Mouse (Mus musculus) spleen, adult 2 months (tissue): ENCODE measurements around the gene Btg2. TPM values are rescaled to one million over a fixed set of nuclear protein-coding genes. Genes with fewer than 3 reads are reported as not detected.
A peak's percentile ranks its signal among the peaks of the same experiment; 100 is the strongest.

Source experiments
- DNase-seq, 2 experiments: peaks; one replicate each; pipeline versions ENCODE4 v3.0.0 to v3.0.0-alpha.2; 2012 to 2021; ENCODE audit warnings: low spot score in 2 of 2, low read depth in 1 of 2
- H3K27ac ChIP-seq: fragments of 200-500 bp; 2 replicates; pipeline ENCODE4 v1.5.1; 2012; ENCODE audit warnings: low read length, inconsistent platforms; ENCODE audit not compliant: insufficient read depth
- H3K27me3 ChIP-seq: fragments of 200-500 bp; 2 replicates; pipeline ENCODE4 v1.6.1; 2012; ENCODE audit warnings: mild to moderate bottlenecking, moderate library complexity, low read length, inconsistent platforms; ENCODE audit not compliant: control insufficient read depth, insufficient read depth
- H3K36me3 ChIP-seq: fragments of 200-500 bp; 2 replicates; pipeline ENCODE4 v1.6.1; 2012; ENCODE audit warnings: mild to moderate bottlenecking, low read length, inconsistent platforms; ENCODE audit not compliant: control insufficient read depth, insufficient read depth
- H3K4me1 ChIP-seq: fragments of 200-500 bp; 2 replicates; pipeline ENCODE4 v1.6.1; 2011; ENCODE audit warnings: inconsistent platforms; ENCODE audit not compliant: control insufficient read depth, insufficient read depth, insufficient read length
- H3K4me3 ChIP-seq: fragments of 200-500 bp; 2 replicates; pipeline ENCODE4 v1.5.1; 2011; ENCODE audit warnings: mild to moderate bottlenecking, inconsistent platforms; ENCODE audit not compliant: insufficient read depth, insufficient read length; ENCODE audit errors: extremely low read depth
- CTCF ChIP-seq: fragments of 200-500 bp; IDR thresholded peaks from 2 replicates; pipeline ENCODE4 v1.5.1; 2011; ENCODE audit warnings: mild to moderate bottlenecking, inconsistent platforms; ENCODE audit not compliant: insufficient read depth, insufficient read length, insufficient replicate concordance; ENCODE audit errors: extremely low read depth
- POLR2A ChIP-seq: fragments of 200-500 bp; IDR thresholded peaks from 2 replicates; pipeline ENCODE4 v1.6.1; 2011; ENCODE audit warnings: low read depth, low read length, inconsistent platforms
- WGBS: fragments of 180-500 bp; shearing (Covaris S2); methylation state at CpG from one replicate; pipeline ENCODE4 v1.1.7; 2018; 5-methylcytosine and 5-hydroxymethylcytosine counted together
- polyA plus RNA-seq: library from polyadenylated mRNA; depleted of rRNA; stranded (reverse); fragments of >200 nt; gene quantifications from 2 replicates; pipeline ENCODE4 v1.2.3, GENCODE M21; 2012

Gene Btg2
- polyA plus RNA-seq, 1 experiment = 115 TPM

- no peaks in the 10 kb centered on the region for H3K36me3 ChIP-seq
- no peaks in the 10 kb centered on the region for H3K27me3 ChIP-seq
- H3K27ac ChIP-seq = peak overlapping the region; percentile 99
- TF ChIP-seq POLR2A (peak; percentile 88), CTCF (no peak)
- WGBS = 4% methylated on average over 9 of the region's 9 CpGs
- H3K4me3 ChIP-seq = peak overlapping the region; percentile 48
- peak in 1 of 2 experiments; percentile 79 for DNase-seq
- peaks cover 59% of the 10 kb centered on the region for H3K4me1 ChIP-seq
Observed at GRCm38 (mm10) chr1:134063773-134064125, 15.2 kb downstream of the Btg2 start.

GRCm38 (mm10) chr1:134063086-134063772 is 15.7 kb downstream of the Btg2 start:
- no peaks in the 10 kb centered on the region for H3K27me3 ChIP-seq
- TF ChIP-seq POLR2A = peak; percentile 59
- no peak for TF ChIP-seq CTCF
- H3K36me3 ChIP-seq = no peaks in the 10 kb centered on the region
- peak; percentile 78 to 89 for DNase-seq
- H3K4me3 ChIP-seq = peak overlapping the region; percentile 48
- 4% methylated on average over 33 of the region's 33 CpGs for WGBS
- H3K4me1 ChIP-seq = peaks cover 58% of the 10 kb centered on the region
- H3K27ac ChIP-seq = peak overlapping the region; percentile 99

GRCm38 (mm10) chr1:134062411-134063085 is 16.4 kb downstream of the Btg2 start:
- DNase-seq = no peak
- 30% methylated on average over 11 of the region's 11 CpGs for WGBS
- Histone ChIP-seq H3K4me1 (peaks cover 52% of the 10 kb centered on the region), H3K27me3 (no peaks in the 10 kb centered on the region), H3K27ac (peak overlapping the region; percentile 99), H3K4me3 (peak overlapping the region; percentile 48; the same call in 1 of the 2 replicates), H3K36me3 (no peaks in the 10 kb centered on the region)
- TF ChIP-seq CTCF = no peak
- 0 out of 2 replicates have a peak, but pooled peaks have one; percentile 6 for TF ChIP-seq POLR2A

- 70% methylated on average over 3 of the region's 3 CpGs for WGBS
- Histone ChIP-seq H3K4me1 (peaks cover 45% of the 10 kb centered on the region), H3K36me3 (no peaks in the 10 kb centered on the region), H3K4me3 (no peak overlapping the region), H3K27me3 (no peaks in the 10 kb centered on the region), H3K27ac (peak overlapping the region; percentile 99)
- DNase-seq = no peak
- TF ChIP-seq POLR2A = no peak
- no peak for TF ChIP-seq CTCF
Observed at GRCm38 (mm10) chr1:134061915-134062314, 17.0 kb downstream of the Btg2 start.

- Histone ChIP-seq H3K36me3 (no peaks in the 10 kb centered on the region), H3K4me3 (peak overlapping the region; percentile 49; the same call in 1 of the 2 replicates), H3K27ac (peak overlapping the region; percentile 99), H3K4me1 (peaks cover 36% of the 10 kb centered on the region), H3K27me3 (no peaks in the 10 kb centered on the region)
- peak; percentile 88 to 94 for DNase-seq
- peak; percentile 76 for TF ChIP-seq POLR2A
- TF ChIP-seq CTCF = peak; percentile 22; the same call in 1 of the 2 replicates
- WGBS = 2% methylated on average over 31 of the region's 31 CpGs
Observed at GRCm38 (mm10) chr1:134060849-134061569, 17.9 kb downstream of the Btg2 start.

GRCm38 (mm10) chr1:134059739-134060695 is 18.9 kb downstream of the Btg2 start:
- peak; percentile 72; the same call in 1 of the 2 replicates for TF ChIP-seq CTCF
- TF ChIP-seq POLR2A = no peak
- peaks cover 29% of the 10 kb centered on the region for H3K4me1 ChIP-seq
- H3K4me3 ChIP-seq = peak overlapping the region; percentile 29; the same call in 1 of the 2 replicates
- peak; percentile 53 to 60 for DNase-seq
- no peaks in the 10 kb centered on the region for H3K36me3 ChIP-seq
- H3K27ac ChIP-seq = peak overlapping the region; percentile 99
- H3K27me3 ChIP-seq = no peaks in the 10 kb centered on the region
- WGBS = 22% methylated on average over 16 of the region's 16 CpGs
